Mouse (Mus musculus) midbrain, postnatal 0 days (tissue): Measurements from ENCODE around the gene Camkmt. TPM values are rescaled to one million over a fixed set of nuclear protein-coding genes. Genes with fewer than 3 reads are reported as not detected.

ENCODE experiments used
- ATAC-seq: fragments of 200-750 bp; cut with Nextera tagmentation; 2 replicates; pipeline ENCODE4 v1.8.0; 2017; ENCODE audit warnings: moderate number of reproducible peaks, mild to moderate bottlenecking, moderate TSS enrichment, moderate library complexity; ENCODE audit not compliant: low FRiP score
- DNase-seq: peaks from one replicate; pipeline ENCODE4 v3.0.0-alpha.2; 2015; ENCODE audit warnings: low spot score
- H3K27ac ChIP-seq: fragments of 300-500 bp; sonication (generic); 2 replicates; pipeline ENCODE4 v1.5.1; 2014; ENCODE audit warnings: low read depth, mild to moderate bottlenecking, low read length, mixed read lengths
- H3K27me3 ChIP-seq: fragments of 300-500 bp; sonication (generic); 2 replicates; pipeline ENCODE4 v1.6.1; 2014; ENCODE audit warnings: low read length, control low read depth, mixed read lengths; ENCODE audit not compliant: insufficient read depth
- H3K36me3 ChIP-seq: fragments of 300-500 bp; sonication (generic); 2 replicates; pipeline ENCODE4 v1.6.1; 2014; ENCODE audit warnings: low read length, control low read depth, mixed read lengths; ENCODE audit not compliant: insufficient read depth
- H3K4me1 ChIP-seq: fragments of 300-500 bp; sonication (generic); 2 replicates; pipeline ENCODE4 v1.6.1; 2014; ENCODE audit warnings: mild to moderate bottlenecking, control low read depth, antibody characterized with exemption, low read length, mixed read lengths; ENCODE audit not compliant: insufficient read depth
- H3K4me2 ChIP-seq: fragments of 300-500 bp; sonication (generic); 2 replicates; pipeline ENCODE4 v1.6.1; 2014; ENCODE audit warnings: low read depth, mild to moderate bottlenecking, low read length, mixed read lengths; ENCODE audit not compliant: poor library complexity, severe bottlenecking
- H3K4me3 ChIP-seq: fragments of 300-500 bp; sonication (generic); 2 replicates; pipeline ENCODE4 v1.5.1; 2014; ENCODE audit warnings: low read depth, mild to moderate bottlenecking, low read length, moderate library complexity
- H3K9ac ChIP-seq: fragments of 300-500 bp; sonication (generic); replicated peaks from 2 replicates; pipeline ENCODE4 v1.6.1; 2014; ENCODE audit warnings: mild to moderate bottlenecking, low read length, moderate library complexity, mixed read lengths; ENCODE audit not compliant: poor library complexity, severe bottlenecking
- H3K9me3 ChIP-seq: fragments of 300-500 bp; sonication (generic); 2 replicates; pipeline ENCODE4 v1.6.1; 2016; ENCODE audit warnings: low read length, control low read depth
- CTCF ChIP-seq: IDR thresholded peaks from 2 replicates; pipeline ENCODE4 v1.5.1; 2016; ENCODE audit warnings: antibody characterized with exemption, mild to moderate bottlenecking
- WGBS: fragments of 180-500 bp; shearing (Covaris S2); extraction: QIAGEN DNeasy Blood & Tissue Kit; methylation state at CpG from one replicate; pipeline ENCODE4 v1.1.7; 2014; 5-methylcytosine and 5-hydroxymethylcytosine counted together
- polyA plus RNA-seq: library from polyadenylated mRNA; unstranded; fragments of >200 nt; fragmentation: Nextera tagmentation; extraction: Ambion mirVana; gene quantifications from 2 replicates; pipeline ENCODE4 v1.2.1, GENCODE M21; 2015
- total RNA-seq: library from RNA; depleted of rRNA; stranded (reverse); fragments of >200 nt; gene quantifications from 2 replicates; pipeline ENCODE4 v1.2.3, GENCODE M21; 2014

The Camkmt gene
- total and polyA plus RNA-seq, 2 experiments from 2014 or later: 6.1 to 21.5 TPM

DNA sequence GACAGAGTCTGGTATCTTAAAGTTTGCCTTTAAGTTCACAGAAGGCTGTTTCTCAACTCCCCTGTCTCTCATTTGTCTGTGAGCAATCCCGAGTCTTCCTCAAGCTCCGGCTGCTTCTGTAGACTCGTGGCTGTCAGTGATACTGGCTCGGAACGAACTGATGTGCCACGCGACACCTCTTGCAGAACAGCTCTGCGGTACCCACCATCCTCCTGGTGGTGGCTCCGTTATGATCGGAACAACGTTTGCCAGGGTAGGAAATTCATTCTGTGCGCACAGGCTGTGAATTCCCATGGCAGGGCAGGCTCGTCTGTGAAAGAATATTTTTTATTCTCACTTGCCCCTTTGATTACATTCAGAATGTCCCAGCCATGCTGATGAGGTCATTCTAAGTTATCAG, 221.0 kb downstream of the Camkmt start:
- peak; percentile 52 for DNase-seq
- TF ChIP-seq CTCF: peak; percentile 62
- Histone ChIP-seq H3K9ac (no peak overlapping the region), H3K4me1 (no peaks in the 10 kb centered on the region), H3K27ac (no peak overlapping the region), H3K36me3 (no peaks in the 10 kb centered on the region), H3K27me3 (no peaks in the 10 kb centered on the region), H3K4me2 (no peak overlapping the region), H3K4me3 (no peak overlapping the region), H3K9me3 (no peaks in the 10 kb centered on the region)
- WGBS: 67% methylated on average over 13 of the region's 13 CpGs
- ATAC-seq: no peak

DNA sequence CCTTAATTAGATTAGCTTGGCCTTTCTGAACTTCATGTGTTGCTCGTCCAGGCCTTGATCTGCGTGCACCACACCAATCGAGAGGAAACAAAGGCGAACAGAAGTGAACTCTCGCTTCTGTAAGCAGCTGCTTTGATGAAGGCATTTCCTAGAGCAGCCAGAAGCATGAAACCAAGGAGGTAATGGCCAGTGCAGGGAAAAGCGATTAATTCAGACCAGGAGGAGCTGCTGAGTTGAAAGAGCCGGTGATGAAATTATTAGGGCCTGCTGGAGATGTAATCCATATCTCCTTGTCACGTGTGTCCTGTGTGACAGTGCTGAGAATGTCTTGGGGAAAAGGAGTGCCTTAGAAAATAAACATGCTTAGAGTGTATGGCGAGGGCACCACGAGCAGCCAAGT, 228.0 kb downstream of the Camkmt start:
- Histone ChIP-seq H3K27ac (no peak overlapping the region), H3K4me2 (no peak overlapping the region), H3K9me3 (no peaks in the 10 kb centered on the region), H3K36me3 (no peaks in the 10 kb centered on the region), H3K9ac (no peak overlapping the region), H3K4me1 (no peaks in the 10 kb centered on the region), H3K4me3 (no peak overlapping the region), H3K27me3 (no peaks in the 10 kb centered on the region)
- ATAC-seq (no peak), DNase-seq (no peak)
- no peak for TF ChIP-seq CTCF
- 66% methylated on average over 10 of the region's 10 CpGs for WGBS

DNA sequence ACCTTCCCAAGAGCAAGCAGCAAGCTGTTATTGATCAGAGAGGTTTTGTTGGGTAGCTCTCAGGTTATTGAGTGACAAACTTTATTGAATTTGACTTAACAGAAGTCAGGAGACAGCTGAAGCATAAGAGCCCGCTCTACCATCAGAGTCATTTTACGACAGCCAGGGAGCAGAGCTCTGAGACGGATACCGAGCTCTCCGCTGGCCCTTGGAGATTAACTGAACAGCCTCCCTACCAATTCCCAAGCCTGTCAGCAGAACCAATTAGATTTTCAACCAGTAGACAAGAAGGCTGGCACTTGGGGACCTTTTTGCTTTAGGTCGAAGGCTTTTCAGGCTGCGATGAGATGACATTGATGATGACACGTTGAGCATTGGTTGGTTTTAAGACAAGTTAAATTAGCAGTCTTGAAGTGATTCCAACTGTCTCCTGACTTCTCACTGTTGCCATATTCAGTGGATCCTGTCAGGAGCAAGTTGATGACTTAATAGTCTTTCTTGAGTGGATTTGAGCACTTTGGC, 229.5 kb downstream of the Camkmt start:
- TF ChIP-seq CTCF: no peak

GRCm38 (mm10) chr17:85328901-85329300, 238.5 kb downstream of the Camkmt start:
- ATAC-seq (no peak), DNase-seq (no peak)
- Histone ChIP-seq H3K36me3 (no peaks in the 10 kb centered on the region), H3K9me3 (no peaks in the 10 kb centered on the region), H3K4me2 (no peak overlapping the region), H3K9ac (no peak overlapping the region), H3K4me1 (no peaks in the 10 kb centered on the region), H3K4me3 (no peak overlapping the region), H3K27ac (no peak overlapping the region), H3K27me3 (no peaks in the 10 kb centered on the region)
- no peak for TF ChIP-seq CTCF
- 83% methylated on average over 10 of the region's 10 CpGs for WGBS

More for the DNA sequence above, 229.5 kb downstream of the Camkmt start:
- Histone ChIP-seq H3K27me3 (no peaks in the 10 kb centered on the region), H3K9me3 (no peaks in the 10 kb centered on the region), H3K36me3 (no peaks in the 10 kb centered on the region), H3K4me1 (no peaks in the 10 kb centered on the region), H3K4me3 (no peak overlapping the region), H3K9ac (no peak overlapping the region), H3K4me2 (no peak overlapping the region), H3K27ac (no peak overlapping the region)
- DNase-seq (no peak), ATAC-seq (no peak)
- WGBS: 52% methylated on average over 8 of the region's 8 CpGs

GRCm38 (mm10) chr17:85335464-85335863, 245.1 kb downstream of the Camkmt start:
- Histone ChIP-seq H3K27ac (no peak overlapping the region), H3K4me1 (no peaks in the 10 kb centered on the region), H3K27me3 (no peaks in the 10 kb centered on the region), H3K36me3 (no peaks in the 10 kb centered on the region), H3K9me3 (no peaks in the 10 kb centered on the region), H3K4me3 (no peak overlapping the region), H3K4me2 (no peak overlapping the region), H3K9ac (no peak overlapping the region)
- peak; percentile 26; the same call in 1 of the 2 replicates for TF ChIP-seq CTCF
- 80% methylated on average over 10 of the region's 10 CpGs for WGBS
- DNase-seq (no peak), ATAC-seq (no peak)

DNA sequence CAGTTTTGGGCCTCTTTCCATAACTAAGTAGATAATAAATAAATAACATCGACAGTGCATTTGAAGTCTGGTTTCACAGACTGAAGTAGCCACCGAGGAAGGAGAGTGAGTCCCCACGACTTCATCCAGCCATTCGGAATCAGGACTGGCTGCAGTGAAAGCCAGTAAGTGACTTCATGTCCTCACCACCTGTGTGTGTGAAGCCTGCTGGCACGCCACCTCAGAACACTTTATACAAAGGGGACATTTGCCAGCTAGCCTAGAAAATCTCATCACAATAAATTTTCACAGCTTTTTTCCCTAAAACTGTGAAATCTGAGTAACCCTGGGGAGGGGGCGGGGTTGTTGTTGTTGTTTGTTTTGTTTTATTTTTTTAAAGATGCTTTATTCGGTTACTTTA, 247.3 kb downstream of the Camkmt start:
- no peak overlapping the region for H3K4me3 ChIP-seq
- TF ChIP-seq CTCF: no peak
- no peak overlapping the region for H3K4me2 ChIP-seq
- H3K9me3 ChIP-seq: no peaks in the 10 kb centered on the region
- H3K9ac ChIP-seq: no peak overlapping the region
- no peak overlapping the region for H3K27ac ChIP-seq
- no peaks in the 10 kb centered on the region for H3K27me3 ChIP-seq
- ATAC-seq (no peak), DNase-seq (no peak)
- H3K36me3 ChIP-seq: no peaks in the 10 kb centered on the region
- 84% methylated on average over 7 of the region's 7 CpGs for WGBS
- H3K4me1 ChIP-seq: no peaks in the 10 kb centered on the region
